Mouse (Mus musculus) limb, embryonic 11.5 days (tissue): Measurements from ENCODE around the gene Fam3b. TPM values are rescaled to one million over a fixed set of nuclear protein-coding genes. Genes with fewer than 3 reads are reported as not detected.

ENCODE experiments used
- ATAC-seq: fragments of 200-750 bp; cut with Nextera tagmentation; 2 replicates; pipeline ENCODE4 v1.8.0; 2017; ENCODE audit warnings: low read depth; ENCODE audit not compliant: insufficient number of reproducible peaks, low FRiP score, low TSS enrichment
- DNase-seq: peaks from one replicate; pipeline ENCODE4 v3.0.0-alpha.2; 2015; ENCODE audit warnings: low spot score
- H3K27ac ChIP-seq: fragments of 300-500 bp; sonication (generic); replicated peaks from 2 replicates; pipeline ENCODE4 v1.5.1; 2014; ENCODE audit warnings: low read depth, mild to moderate bottlenecking, low read length
- H3K27me3 ChIP-seq: fragments of 300-500 bp; sonication (generic); 2 replicates; pipeline ENCODE4 v1.6.1; 2014; ENCODE audit warnings: mild to moderate bottlenecking, low read length, mixed read lengths; ENCODE audit not compliant: control insufficient read depth, insufficient read depth
- H3K36me3 ChIP-seq: fragments of 300-500 bp; sonication (generic); 2 replicates; pipeline ENCODE4 v1.6.1; 2014; ENCODE audit warnings: mild to moderate bottlenecking, low read length, moderate library complexity, mixed read lengths; ENCODE audit not compliant: control insufficient read depth, insufficient read depth
- H3K4me1 ChIP-seq: fragments of 300-500 bp; sonication (generic); 2 replicates; pipeline ENCODE4 v1.6.1; 2014; ENCODE audit warnings: low read length, mixed read lengths; ENCODE audit not compliant: control insufficient read depth, insufficient read depth
- H3K4me2 ChIP-seq: fragments of 300-500 bp; sonication (generic); 2 replicates; pipeline ENCODE4 v1.6.1; 2014; ENCODE audit warnings: low read depth, mild to moderate bottlenecking, moderate library complexity; ENCODE audit not compliant: severe bottlenecking
- H3K4me3 ChIP-seq: fragments of 300-500 bp; sonication (generic); 2 replicates; pipeline ENCODE4 v1.5.1; 2014; ENCODE audit warnings: low read depth, low read length
- H3K9ac ChIP-seq: fragments of 300-500 bp; sonication (generic); 2 replicates; pipeline ENCODE4 v1.6.1; 2014; ENCODE audit warnings: mild to moderate bottlenecking, low read length
- H3K9me3 ChIP-seq: fragments of 300-500 bp; sonication (generic); 2 replicates; pipeline ENCODE4 v1.6.1; 2016; ENCODE audit warnings: low read length; ENCODE audit not compliant: control insufficient read depth
- WGBS: fragments of 180-500 bp; shearing (Covaris S2); extraction: QIAGEN DNeasy Blood & Tissue Kit; methylation state at CpG from one replicate; pipeline ENCODE4 v1.1.7; 2014; 5-methylcytosine and 5-hydroxymethylcytosine counted together
- polyA plus RNA-seq: library from polyadenylated mRNA; unstranded; fragments of >200 nt; fragmentation: Nextera tagmentation; extraction: Ambion mirVana; gene quantifications from 2 replicates; pipeline ENCODE4 v1.2.1, GENCODE M21; 2014

Gene Fam3b
- polyA plus RNA-seq, 1 experiment from 2014 or later, result not detected

DNA sequence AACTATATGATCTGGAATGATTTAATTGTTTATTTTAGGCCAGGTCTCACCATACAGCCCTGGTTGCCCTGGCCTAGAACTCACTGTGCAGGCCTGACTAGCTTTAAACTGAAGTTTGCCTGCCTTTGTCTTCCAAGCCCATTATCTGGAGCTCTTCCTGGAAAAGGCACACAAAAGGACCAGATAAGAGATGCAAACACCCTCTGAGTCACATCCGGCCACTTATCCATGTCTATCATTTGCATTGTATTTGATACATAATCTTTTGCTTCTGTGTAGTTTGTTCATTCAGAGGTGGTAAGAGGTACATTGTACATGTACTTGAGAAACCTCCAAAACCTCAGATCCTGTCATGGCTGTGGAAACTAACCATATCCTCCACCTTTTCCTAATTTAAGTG, 91.0 kb downstream of the Fam3b start:
- no peaks in the 10 kb centered on the region for H3K9me3 ChIP-seq
- ATAC-seq (no peak), DNase-seq (no peak)
- no peak overlapping the region for H3K4me3 ChIP-seq
- no peaks in the 10 kb centered on the region for H3K36me3 ChIP-seq
- 87% methylated on average over 1 of the region's 1 CpGs for WGBS
- no peak overlapping the region for H3K27ac ChIP-seq
- no peak overlapping the region for H3K9ac ChIP-seq
- H3K27me3 ChIP-seq, result no peaks in the 10 kb centered on the region
- no peaks in the 10 kb centered on the region for H3K4me1 ChIP-seq
- no peak overlapping the region for H3K4me2 ChIP-seq

DNA sequence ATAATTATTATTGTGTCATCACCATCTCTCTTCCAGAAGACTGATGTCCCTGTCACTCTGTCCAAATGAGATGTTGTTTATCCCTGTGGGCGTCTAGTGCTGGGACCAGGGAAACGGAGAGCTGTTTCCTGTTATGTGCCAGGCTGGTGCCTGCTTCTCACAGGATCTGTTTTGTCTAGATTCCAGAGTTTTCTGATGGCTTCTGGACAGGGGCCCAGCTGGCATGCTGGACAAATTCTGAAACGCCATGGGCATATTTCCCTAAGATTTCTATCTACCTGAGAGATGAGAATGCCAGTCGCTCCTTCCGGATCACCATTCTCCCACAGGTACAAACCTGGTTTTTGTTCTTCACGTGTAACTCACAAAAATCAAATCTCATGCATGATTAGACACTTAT, 92.9 kb downstream of the Fam3b start:
- H3K9ac ChIP-seq, result no peak overlapping the region
- ATAC-seq (no peak), DNase-seq (no peak)
- H3K4me1 ChIP-seq, result no peaks in the 10 kb centered on the region
- no peaks in the 10 kb centered on the region for H3K9me3 ChIP-seq
- H3K4me2 ChIP-seq, result no peak overlapping the region
- no peak overlapping the region for H3K4me3 ChIP-seq
- H3K27me3 ChIP-seq, result no peaks in the 10 kb centered on the region
- H3K36me3 ChIP-seq, result no peaks in the 10 kb centered on the region
- H3K27ac ChIP-seq, result no peak overlapping the region
- WGBS, result 86% methylated on average over 6 of the region's 6 CpGs

Other genes with a start within 250 kb of the Fam3b start
- 1.1 and 1.4 TPM in 2 replicates for gene Bace2, start 158.1 kb downstream of the Fam3b start, polyA plus RNA-seq
- 0.11 TPM in 1 of 2 replicates, not detected in the other for gene Mx1, start 51.9 kb downstream of the Fam3b start, polyA plus RNA-seq
- gene Tmprss2, start 96.4 kb upstream of the Fam3b start, polyA plus RNA-seq, result 0.40 and 0.44 TPM in 2 replicates
- 3.8 and 4.0 TPM in 2 replicates for gene Ripk4, start 249.0 kb upstream of the Fam3b start, polyA plus RNA-seq